Mouse (Mus musculus): ENCODE data around the gene Lect2.

GRCm38 (mm10) chr13:56522821-56523167 lies 25.5 kb downstream of the Lect2 start:
- TF ChIP-seq EP300 (IDR thresholded peaks at IDR 0.05; ENCODE audit: low read depth), result no peak
- TF ChIP-seq CTCF (IDR thresholded peaks at IDR 0.05; ENCODE audit: low read depth), result no peak
